Mouse (Mus musculus): ENCODE data around the gene Nrros.
"Not testable (repeated sequence)": the region's sequence is repeated elsewhere in the genome, so short reads cannot be mapped to it uniquely, and the experiment has no call there.

Nrros gene

GRCm38 (mm10) chr16:32115781-32116180 lies 49.6 kb downstream of the Nrros start:
- DNase-seq (ENCODE audit: low spot score in 2 of 2), result no peak

- DNase-seq (ENCODE audit: low spot score in 2 of 2), result peak; percentile 80 to 88
Measured at GRCm38 (mm10) chr16:32114968-32115695, 50.3 kb downstream of the Nrros start.

GRCm38 (mm10) chr16:32114406-32114805 lies 51.0 kb downstream of the Nrros start:
- DNase-seq (ENCODE audit: low spot score in 2 of 2), result no peak

GRCm38 (mm10) chr16:32113541-32114218 lies 51.7 kb downstream of the Nrros start:
- peak; percentile 34 to 42 for DNase-seq (ENCODE audit: low spot score in 2 of 2)

GRCm38 (mm10) chr16:32110951-32111699 lies 54.3 kb downstream of the Nrros start:
- DNase-seq (ENCODE audit: low spot score in 2 of 2), result no peak

- no peak for DNase-seq (ENCODE audit: low spot score in 2 of 2)
Measured at GRCm38 (mm10) chr16:32108578-32108977, 56.8 kb downstream of the Nrros start.

- DNase-seq (ENCODE audit: low spot score in 2 of 2), result no peak
Measured at GRCm38 (mm10) chr16:32108170-32108569, 57.2 kb downstream of the Nrros start.

GRCm38 (mm10) chr16:32107342-32108045 lies 57.9 kb downstream of the Nrros start:
- DNase-seq (ENCODE audit: low spot score in 2 of 2), result no peak

- no peak for DNase-seq (ENCODE audit: low spot score in 2 of 2)
Measured at GRCm38 (mm10) chr16:32105698-32106097, 59.7 kb downstream of the Nrros start.

- DNase-seq (ENCODE audit: low spot score in 2 of 2), result no peak
Measured at GRCm38 (mm10) chr16:32102295-32102694, 63.1 kb downstream of the Nrros start.

- peak; percentile 74 to 77 for DNase-seq (ENCODE audit: low spot score in 2 of 2)
Measured at GRCm38 (mm10) chr16:32099638-32100150, 65.7 kb downstream of the Nrros start, which contains the start of the genes Pigx and Cep19. Pigx (minus strand) TSS chr16:32099740. Cep19 (plus strand) TSS chr16:32099800.

- DNase-seq (ENCODE audit: low spot score in 2 of 2), result no peak
Measured at GRCm38 (mm10) chr16:32098897-32099637, 66.3 kb downstream of the Nrros start.

GRCm38 (mm10) chr16:32097757-32098156 lies 67.6 kb downstream of the Nrros start:
- DNase-seq (ENCODE audit: low spot score in 2 of 2), result not testable (repeated sequence)
